In genomic region chr16:92433176-92433575, GRCm38 (mm10) we compare ENCODE assay signal across 26 mouse cellular contexts. TPM values are rescaled to one million over a fixed set of nuclear protein-coding genes. Genes with fewer than 3 reads are reported as not detected.
"Had no signal": no experiment of that assay in that cellular context is flagged by ENCODE, and none has a peak within 500 bp of the region (broad histone marks: within the 10 kb centered on the region; RNA-seq: fewer than 3 reads in every experiment).

No protein-coding gene starts in this region.

- H3K4me3 ChIP-seq: heart, embryonic 13.5 days; heart, embryonic 15.5 days; hindbrain, embryonic 10.5 days; hindbrain, embryonic 12.5 days; intestine, embryonic 15.5 days; layer of hippocampus, adult 2 months; left cerebral cortex, adult 2 months; limb, embryonic 10.5 days; limb, embryonic 12.5 days; liver, embryonic 13.5 days; liver, embryonic 15.5 days had no signal

- H3K27me3 ChIP-seq: heart, embryonic 13.5 days; heart, embryonic 15.5 days; hindbrain, embryonic 12.5 days; intestine, embryonic 15.5 days; limb, embryonic 12.5 days; liver, embryonic 13.5 days; liver, embryonic 15.5 days had no signal

- H3K27ac ChIP-seq: heart, embryonic 15.5 days; hindbrain, embryonic 10.5 days; hindbrain, embryonic 12.5 days; hindbrain, embryonic 14.5 days; intestine, embryonic 15.5 days; layer of hippocampus, adult 2 months; left cerebral cortex, adult 2 months; limb, embryonic 10.5 days; limb, embryonic 12.5 days; liver, embryonic 13.5 days; liver, embryonic 15.5 days had no signal

- H3K4me2 ChIP-seq: heart, embryonic 13.5 days; heart, embryonic 15.5 days; hindbrain, embryonic 12.5 days; hindbrain, embryonic 14.5 days; intestine, embryonic 15.5 days; limb, embryonic 12.5 days; liver, embryonic 13.5 days; liver, embryonic 15.5 days had no signal

- H3K9ac ChIP-seq: heart, embryonic 15.5 days; hindbrain, embryonic 12.5 days; hindbrain, embryonic 14.5 days; intestine, embryonic 15.5 days; limb, embryonic 12.5 days; liver, embryonic 13.5 days; liver, embryonic 15.5 days; liver, postnatal 0 days had no signal

- H3K9me3 ChIP-seq: heart, embryonic 13.5 days; heart, embryonic 15.5 days; hindbrain, embryonic 12.5 days; intestine, embryonic 15.5 days; limb, embryonic 10.5 days; limb, embryonic 12.5 days; liver, embryonic 13.5 days; liver, embryonic 15.5 days had no signal

- DNase-seq: gastrocnemius, postnatal 10 days; heart, adult 18-20 months; heart, postnatal 14 days; heart, postnatal 36 days; kidney, adult 18-20 months; kidney, adult 8-10 months; kidney, postnatal 10 days; kidney, postnatal 25 days; kidney, postnatal 4 days; liver; liver, embryonic 13.5 days; liver, postnatal 0 days had no signal

- ATAC-seq: hindbrain, embryonic 16.5 days; inflammation-experienced regulatory T-cells, adult 6 months; intestine, embryonic 15.5 days; liver, postnatal 0 days had no signal

- H3K36me3 ChIP-seq: heart, embryonic 15.5 days; intestine, embryonic 15.5 days; liver, embryonic 13.5 days; liver, embryonic 15.5 days had no signal

RNA-seq across cellular contexts. Expression of gene Clic6, which starts 52.4 kb away (rescaled TPM):
- total RNA-seq: granulocyte monocyte progenitor cell, adult 5-6 weeks had no signal
- polyA plus RNA-seq: inflammation-experienced regulatory T-cells, adult 6 months had no signal
